Mouse (Mus musculus): Measurements from ENCODE around the gene Clpx. TPM values are rescaled to one million over a fixed set of nuclear protein-coding genes. Genes with fewer than 3 reads are reported as not detected.
"Not testable (repeated sequence)": the region's sequence is repeated elsewhere in the genome, so short reads cannot be mapped to it uniquely, and the experiment has no call there.

Clpx gene
- polyA plus RNA-seq, 1 experiment from 2014 or later: 48.5 TPM

DNA sequence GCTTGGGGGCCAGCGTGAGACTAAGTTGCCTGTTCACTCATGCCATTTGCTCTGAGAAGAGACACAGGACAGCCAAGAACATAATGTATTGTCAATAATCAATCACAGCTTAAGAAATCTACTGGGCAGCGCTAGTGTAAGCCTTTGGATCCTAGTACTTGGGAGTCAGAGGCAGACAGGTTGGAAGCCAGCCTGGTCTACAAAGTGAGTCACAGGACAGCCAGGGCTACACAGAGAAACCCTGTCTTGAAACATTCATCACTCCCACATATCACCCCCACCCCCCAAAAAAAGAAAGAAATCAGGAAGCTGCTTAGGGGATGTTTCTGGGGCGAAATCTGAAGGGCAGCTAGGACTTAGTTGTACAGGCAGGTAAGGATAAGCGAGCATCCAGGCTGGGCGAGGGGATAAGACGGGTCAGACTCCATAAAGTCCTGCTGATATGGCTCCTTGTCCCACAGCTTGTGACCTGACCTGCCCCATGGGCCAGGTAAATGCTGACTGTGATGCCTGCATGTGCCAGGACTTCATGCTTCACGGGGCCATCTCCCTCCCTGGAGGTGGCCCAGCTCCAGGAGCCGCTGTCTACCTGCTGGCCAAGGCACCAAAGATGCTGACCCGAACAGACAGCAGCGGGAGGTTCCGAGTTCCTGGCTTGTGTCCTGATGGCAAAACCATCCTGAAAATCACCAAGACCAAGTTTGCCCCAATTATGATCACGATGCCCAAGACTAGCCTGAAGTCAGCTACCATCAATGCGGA is 20.8 kb upstream of the Clpx start:
- Histone ChIP-seq H3K4me1 (replicated peaks) (0 out of 2 replicates have a peak, but pooled peaks cover 2% of the 10 kb centered on the region), H3K9ac (no peak overlapping the region), H3K27ac (no peak overlapping the region), H3K36me3 (no peaks in the 10 kb centered on the region), H3K4me2 (replicated peaks) (no peak overlapping the region), H3K9me3 (no peaks in the 10 kb centered on the region), H3K27me3 (replicated peaks) (no peaks in the 10 kb centered on the region), H3K4me3 (replicated peaks) (no peak overlapping the region)
- 88% methylated on average over 13 of the region's 13 CpGs for WGBS
- no peak for ATAC-seq

DNA sequence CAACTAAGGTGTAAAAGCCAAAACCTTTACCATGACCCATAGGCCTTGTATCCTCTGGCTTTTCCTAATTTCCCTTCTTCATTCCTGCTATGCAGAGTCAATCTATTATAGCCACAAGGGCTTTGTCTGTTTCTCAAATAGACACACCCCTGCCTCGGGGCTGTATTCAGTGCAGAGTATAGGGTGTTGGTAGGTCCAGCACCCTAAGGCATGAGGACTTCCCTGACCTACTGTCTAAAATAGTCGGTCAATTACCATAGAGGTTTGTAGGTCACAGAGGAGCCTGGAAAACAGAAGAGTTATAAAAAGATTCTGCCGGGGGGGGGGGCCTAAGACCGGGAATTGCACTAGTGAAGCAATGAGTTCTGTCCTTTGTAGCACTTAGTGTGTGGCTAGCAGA is 20.2 kb upstream of the Clpx start:
- H3K4me2 ChIP-seq (replicated peaks): no peak overlapping the region
- H3K4me3 ChIP-seq (replicated peaks): no peak overlapping the region
- H3K9me3 ChIP-seq: no peaks in the 10 kb centered on the region
- ATAC-seq: no peak
- no peaks in the 10 kb centered on the region for H3K4me1 ChIP-seq (replicated peaks)
- H3K27me3 ChIP-seq (replicated peaks): no peaks in the 10 kb centered on the region
- no peak overlapping the region for H3K9ac ChIP-seq
- WGBS: 74% methylated on average over 4 of the region's 4 CpGs
- H3K36me3 ChIP-seq: no peaks in the 10 kb centered on the region
- H3K27ac ChIP-seq: no peak overlapping the region

DNA sequence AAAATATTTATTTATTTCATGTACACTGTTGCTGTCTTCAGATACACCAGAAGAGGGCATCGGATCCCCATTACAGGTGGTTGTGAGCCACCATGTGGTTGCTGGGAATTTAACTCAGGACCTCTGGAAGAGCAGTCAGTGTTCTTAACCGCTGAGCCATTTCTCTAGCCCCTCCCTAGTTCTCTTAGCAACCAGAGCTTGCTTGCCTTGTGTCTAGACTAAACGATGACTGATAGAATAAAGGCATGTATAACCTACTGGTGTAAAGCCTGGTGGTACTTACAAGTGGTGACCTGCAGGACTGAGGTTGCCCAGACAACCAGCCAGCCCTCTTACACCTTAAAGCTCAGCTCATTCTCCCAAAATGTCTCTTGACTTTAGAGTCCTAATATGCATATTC is 19.2 kb upstream of the Clpx start:
- not testable (repeated sequence) for ATAC-seq; H3K4me1 ChIP-seq (replicated peaks); H3K4me2 ChIP-seq (replicated peaks); H3K36me3 ChIP-seq; H3K27ac ChIP-seq; H3K9me3 ChIP-seq; H3K27me3 ChIP-seq (replicated peaks); H3K4me3 ChIP-seq (replicated peaks); H3K9ac ChIP-seq
- WGBS: 69% methylated on average over 3 of the region's 3 CpGs

DNA sequence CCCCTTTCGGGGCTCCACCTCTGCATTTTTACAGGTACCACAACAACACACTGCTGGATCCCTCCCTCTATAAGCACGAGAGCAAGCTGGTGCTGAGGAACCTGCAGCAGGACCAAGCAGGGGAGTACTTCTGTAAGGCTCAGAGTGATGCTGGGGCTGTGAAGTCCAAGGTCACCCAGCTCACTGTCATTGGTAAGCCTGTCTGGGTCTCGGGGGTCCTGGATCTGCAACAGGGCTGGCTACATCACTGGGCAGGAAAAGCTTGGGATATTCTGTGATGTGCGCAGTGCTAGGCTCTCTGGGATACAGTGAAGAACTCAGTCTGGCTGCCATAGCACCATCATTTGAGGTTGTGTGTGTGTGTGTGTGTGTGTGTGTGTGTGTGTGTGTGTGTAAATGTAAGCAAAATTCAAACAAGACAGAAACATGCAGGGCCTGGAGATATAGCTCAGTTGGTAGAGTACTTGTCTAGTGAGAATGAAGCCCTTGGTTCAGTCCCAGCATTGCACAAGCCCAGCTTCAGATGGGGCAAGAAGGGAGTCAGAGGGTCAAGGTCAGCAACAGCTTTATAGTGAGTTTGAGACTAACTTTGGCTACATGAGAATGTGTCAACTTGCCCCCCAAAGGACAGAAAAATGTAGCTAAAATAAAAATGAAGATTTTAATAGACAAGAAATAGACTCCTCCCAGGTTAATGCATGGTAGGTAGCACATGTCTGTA is 18.1 kb upstream of the Clpx start:
- no peaks in the 10 kb centered on the region for H3K4me1 ChIP-seq (replicated peaks)
- H3K36me3 ChIP-seq: no peaks in the 10 kb centered on the region
- H3K27me3 ChIP-seq (replicated peaks): no peaks in the 10 kb centered on the region
- no peak overlapping the region for H3K4me2 ChIP-seq (replicated peaks)
- no peak overlapping the region for H3K4me3 ChIP-seq (replicated peaks)
- ATAC-seq: no peak
- no peak overlapping the region for H3K27ac ChIP-seq
- H3K9me3 ChIP-seq: no peaks in the 10 kb centered on the region
- 75% methylated on average over 4 of the region's 4 CpGs for WGBS
- H3K9ac ChIP-seq: no peak overlapping the region

DNA sequence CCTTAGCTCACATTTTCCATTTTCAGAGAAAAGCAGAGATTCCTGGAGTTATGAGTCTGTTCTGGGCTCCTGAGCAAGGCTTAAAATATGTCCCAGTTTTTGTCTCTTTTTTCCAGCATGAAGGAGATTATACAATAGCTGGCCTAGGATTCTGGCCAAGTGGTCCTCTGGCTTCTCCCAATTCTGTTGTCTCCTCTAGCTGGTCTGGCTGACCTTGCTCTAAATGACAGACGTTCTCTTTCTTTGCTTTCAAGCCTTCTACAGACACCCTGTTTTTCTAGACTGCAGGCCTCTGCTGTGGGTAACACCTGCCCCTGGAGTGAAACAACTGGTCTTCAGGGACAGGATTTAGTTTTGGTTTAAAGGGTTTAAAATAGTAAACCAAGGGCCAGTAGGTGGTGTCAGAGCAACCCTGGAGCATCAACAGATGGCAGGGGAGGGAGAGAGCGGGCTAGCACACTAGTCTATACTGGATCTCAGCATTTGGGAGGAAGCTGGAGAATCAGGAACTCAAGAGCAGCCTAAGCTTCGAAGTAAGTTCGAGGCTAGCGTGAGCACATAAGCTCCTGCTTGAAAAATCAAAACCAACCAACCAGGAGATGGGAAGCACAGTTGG is 12.4 kb upstream of the Clpx start:
- Histone ChIP-seq H3K27ac (no peak overlapping the region), H3K4me2 (replicated peaks) (no peak overlapping the region), H3K4me1 (replicated peaks) (no peaks in the 10 kb centered on the region), H3K4me3 (replicated peaks) (no peak overlapping the region), H3K27me3 (replicated peaks) (no peaks in the 10 kb centered on the region), H3K36me3 (no peaks in the 10 kb centered on the region), H3K9me3 (no peaks in the 10 kb centered on the region), H3K9ac (no peak overlapping the region)
- WGBS: 73% methylated on average over 5 of the region's 5 CpGs
- no peak for ATAC-seq

DNA sequence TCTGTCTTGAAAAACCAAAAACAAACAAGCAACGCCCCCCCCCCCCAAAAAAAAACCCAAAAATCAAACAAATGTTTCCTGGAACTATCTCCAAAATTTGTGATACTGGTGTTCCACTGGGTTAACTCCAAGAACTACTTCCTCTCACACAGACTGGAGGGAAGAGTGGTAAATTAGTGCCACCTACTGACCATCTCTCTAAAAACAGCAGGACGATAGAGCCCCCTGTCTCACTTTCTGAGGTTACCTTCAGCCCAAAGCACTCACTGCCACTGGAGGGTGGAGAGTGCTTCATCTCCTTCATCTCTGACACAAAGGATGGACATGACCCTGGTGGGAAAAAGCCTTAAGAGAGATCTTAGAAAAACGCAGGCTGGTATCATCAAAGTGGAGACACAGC is 10.8 kb upstream of the Clpx start:
- Histone ChIP-seq H3K27me3 (replicated peaks) (no peaks in the 10 kb centered on the region), H3K4me1 (replicated peaks) (no peaks in the 10 kb centered on the region), H3K9ac (no peak overlapping the region), H3K4me3 (replicated peaks) (no peak overlapping the region), H3K9me3 (no peaks in the 10 kb centered on the region), H3K4me2 (replicated peaks) (no peak overlapping the region), H3K36me3 (no peaks in the 10 kb centered on the region), H3K27ac (no peak overlapping the region)
- WGBS: 2% methylated on average over 3 of the region's 3 CpGs
- ATAC-seq: peak; percentile 66; the same call in 1 of the 2 replicates

DNA sequence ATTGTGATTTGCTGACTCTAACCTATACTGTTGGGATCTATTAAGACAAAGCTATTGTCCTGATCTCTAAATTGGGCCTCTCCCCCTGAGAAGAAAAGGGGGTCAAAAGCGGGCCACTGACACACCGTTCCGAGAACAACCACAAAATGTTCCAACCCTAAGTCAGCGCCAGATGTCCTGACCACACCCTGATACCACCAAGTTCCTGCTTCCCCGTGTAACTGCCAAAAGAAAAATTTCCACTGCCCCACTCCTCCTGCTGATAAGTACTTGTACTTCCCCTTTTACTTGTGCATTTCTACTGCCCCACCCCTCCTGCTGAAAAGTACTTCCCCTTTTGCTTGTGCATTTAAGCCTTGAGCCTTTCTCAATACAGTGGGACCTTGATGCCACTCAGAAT is 5.8 kb upstream of the Clpx start:
- not testable (repeated sequence) for ATAC-seq; H3K27me3 ChIP-seq (replicated peaks); H3K27ac ChIP-seq; H3K36me3 ChIP-seq; H3K4me2 ChIP-seq (replicated peaks); H3K4me3 ChIP-seq (replicated peaks); H3K9ac ChIP-seq; H3K9me3 ChIP-seq; H3K4me1 ChIP-seq (replicated peaks)
- WGBS: 88% methylated on average over 5 of the region's 5 CpGs

DNA sequence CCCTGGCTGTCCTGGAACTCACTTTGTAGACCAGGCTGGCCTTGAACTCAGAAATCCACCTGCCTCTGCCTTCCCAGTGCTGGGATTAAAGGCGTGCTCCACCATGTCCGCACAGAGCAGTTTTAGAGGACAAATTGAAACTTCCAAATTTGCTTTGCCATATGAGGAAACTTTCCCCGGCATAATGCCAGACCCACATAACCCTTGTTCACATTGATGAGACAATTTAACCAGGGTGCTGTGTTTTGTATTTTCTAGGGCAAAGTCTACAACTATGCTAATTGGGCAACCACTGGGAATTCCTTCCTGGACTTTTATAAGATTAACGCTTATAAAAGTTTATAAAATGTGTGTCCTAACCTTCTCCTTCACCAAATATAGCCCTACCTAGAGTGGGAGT is 4.1 kb upstream of the Clpx start:
- H3K36me3 ChIP-seq: no peaks in the 10 kb centered on the region
- WGBS: 94% methylated on average over 4 of the region's 4 CpGs
- H3K4me3 ChIP-seq (replicated peaks): no peak overlapping the region
- no peak for ATAC-seq
- H3K9me3 ChIP-seq: no peaks in the 10 kb centered on the region
- H3K9ac ChIP-seq: no peak overlapping the region
- peaks cover 6% of the 10 kb centered on the region; the same call in 1 of the 2 replicates for H3K4me1 ChIP-seq (replicated peaks)
- no peak overlapping the region for H3K4me2 ChIP-seq (replicated peaks)
- no peaks in the 10 kb centered on the region for H3K27me3 ChIP-seq (replicated peaks)
- H3K27ac ChIP-seq: no peak overlapping the region

DNA sequence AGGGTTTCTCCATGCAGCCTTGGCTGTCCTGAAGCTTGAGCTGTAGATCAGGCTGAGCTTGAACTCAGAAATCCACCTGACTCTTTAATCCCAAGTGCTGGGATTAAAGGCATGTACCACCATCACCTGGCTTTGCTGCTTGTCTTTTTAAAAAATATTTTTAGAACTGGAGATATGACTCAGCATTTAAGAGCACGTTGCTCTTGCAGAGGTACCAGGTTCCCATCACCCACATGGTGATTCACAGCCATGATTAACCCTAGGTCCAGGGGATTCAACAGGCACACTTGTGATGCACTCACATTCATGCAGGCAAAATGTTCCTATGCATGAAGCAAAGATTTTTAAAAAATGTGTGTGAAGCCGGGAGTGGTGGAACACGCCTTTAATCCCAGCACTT is 1.6 kb upstream of the Clpx start:
- no peaks in the 10 kb centered on the region for H3K27me3 ChIP-seq (replicated peaks)
- H3K36me3 ChIP-seq: no peaks in the 10 kb centered on the region
- ATAC-seq: no peak
- H3K4me2 ChIP-seq (replicated peaks): 0 out of 2 replicates have a peak overlapping the region, but pooled peaks have one; percentile 57
- H3K4me1 ChIP-seq (replicated peaks): peaks cover 8% of the 10 kb centered on the region
- no peak overlapping the region for H3K9ac ChIP-seq
- H3K27ac ChIP-seq: no peak overlapping the region
- no peaks in the 10 kb centered on the region for H3K9me3 ChIP-seq
- WGBS: 93% methylated on average over 3 of the region's 3 CpGs
- no peak overlapping the region for H3K4me3 ChIP-seq (replicated peaks)

DNA sequence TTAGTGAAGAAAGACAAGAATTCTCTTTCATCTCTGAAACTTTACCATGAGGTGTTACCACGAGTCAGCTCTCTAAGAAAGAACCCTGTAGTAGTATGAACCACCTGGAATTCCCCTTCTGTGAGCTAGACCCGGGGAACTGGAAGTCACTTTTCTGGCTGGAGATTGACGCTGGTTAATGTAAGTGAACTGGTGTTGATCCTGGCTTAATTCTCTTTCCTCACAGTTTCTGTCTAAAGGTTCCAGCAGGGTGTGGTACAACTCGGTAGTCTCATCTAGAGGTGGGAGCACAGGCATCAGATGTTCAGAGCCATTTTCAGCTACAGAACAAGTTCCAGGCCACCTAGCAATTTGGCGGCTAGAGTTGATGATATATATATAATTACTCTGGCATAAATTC is 941 bp upstream of the Clpx start:
- H3K4me1 ChIP-seq (replicated peaks): peaks cover 8% of the 10 kb centered on the region
- 18% methylated on average over 5 of the region's 5 CpGs for WGBS
- H3K27ac ChIP-seq: peak overlapping the region; percentile 49
- peak overlapping the region; percentile 57 for H3K4me2 ChIP-seq (replicated peaks)
- peak overlapping the region; percentile 70 for H3K9ac ChIP-seq
- no peak for ATAC-seq
- H3K36me3 ChIP-seq: no peaks in the 10 kb centered on the region
- H3K4me3 ChIP-seq (replicated peaks): peak overlapping the region; percentile 92
- no peaks in the 10 kb centered on the region for H3K27me3 ChIP-seq (replicated peaks)
- H3K9me3 ChIP-seq: no peaks in the 10 kb centered on the region

DNA sequence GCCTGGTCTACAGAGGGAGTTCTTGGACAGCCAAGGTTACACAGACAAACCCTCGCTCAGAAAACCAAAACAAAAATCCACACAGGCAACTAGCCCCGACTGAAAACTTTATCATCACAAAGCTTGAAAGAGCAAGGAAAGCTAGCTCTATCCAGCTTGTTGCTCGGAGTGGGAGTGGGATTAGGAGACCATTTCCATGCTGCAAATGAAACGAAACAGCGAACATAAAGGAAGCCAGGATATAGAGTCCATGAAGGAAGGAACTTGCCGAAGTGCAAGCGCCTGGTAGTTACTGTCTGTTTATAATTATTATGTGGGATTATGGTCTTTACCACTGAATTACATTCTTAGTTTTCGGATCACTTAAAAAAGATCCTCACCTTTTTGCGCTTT is 484 bp upstream of the Clpx start:
- peak overlapping the region; percentile 49 for H3K27ac ChIP-seq
- H3K4me3 ChIP-seq (replicated peaks): peak overlapping the region; percentile 92
- WGBS: under 1% methylated on average over 9 of the region's 9 CpGs
- H3K9ac ChIP-seq: peak overlapping the region; percentile 70
- ATAC-seq: peak; percentile 34
- H3K4me1 ChIP-seq (replicated peaks): peaks cover 8% of the 10 kb centered on the region
- H3K27me3 ChIP-seq (replicated peaks): no peaks in the 10 kb centered on the region
- no peaks in the 10 kb centered on the region for H3K9me3 ChIP-seq
- H3K4me2 ChIP-seq (replicated peaks): peak overlapping the region; percentile 57
- no peaks in the 10 kb centered on the region for H3K36me3 ChIP-seq

DNA sequence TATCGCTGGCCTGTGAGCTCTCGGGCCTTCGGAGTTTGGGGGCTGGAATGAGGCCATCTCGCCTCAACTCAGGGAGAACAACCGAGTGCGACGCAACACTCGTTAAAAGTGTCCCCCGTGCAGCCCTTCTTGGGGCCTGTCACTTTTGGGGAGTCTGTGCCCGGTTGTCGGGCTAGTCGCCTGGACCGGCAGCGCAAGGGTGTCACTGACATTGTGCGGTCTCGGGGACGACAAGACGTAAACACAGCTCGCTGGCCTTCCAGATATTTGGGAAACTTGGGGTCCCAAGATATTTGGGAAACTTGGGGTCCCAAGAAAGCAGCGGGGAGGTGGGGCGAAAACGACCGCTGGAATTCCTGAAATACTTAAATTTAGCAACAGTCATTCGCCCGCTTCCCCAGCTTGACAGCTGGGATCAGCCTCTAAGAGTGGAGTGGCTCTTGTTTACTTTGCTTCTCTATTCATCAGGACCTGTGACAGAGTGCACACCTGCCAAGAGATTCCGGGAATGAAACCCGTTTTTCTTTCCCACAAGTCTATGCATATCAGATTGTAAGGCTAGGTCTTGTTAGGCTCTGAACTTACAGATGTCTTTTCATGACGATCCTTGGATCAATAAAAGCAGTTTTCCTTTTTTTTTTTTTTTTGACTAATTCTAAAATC is 787 bp downstream of the Clpx start:
- H3K36me3 ChIP-seq: no peaks in the 10 kb centered on the region
- H3K4me3 ChIP-seq (replicated peaks): peak overlapping the region; percentile 92
- H3K4me1 ChIP-seq (replicated peaks): peaks cover 8% of the 10 kb centered on the region
- H3K9me3 ChIP-seq: no peaks in the 10 kb centered on the region
- peak; percentile 36; the same call in 1 of the 2 replicates for ATAC-seq
- peak overlapping the region; percentile 95 for H3K9ac ChIP-seq
- under 1% methylated on average over 28 of the region's 28 CpGs for WGBS
- peak overlapping the region; percentile 85; the same call in 1 of the 2 replicates for H3K27ac ChIP-seq
- no peaks in the 10 kb centered on the region for H3K27me3 ChIP-seq (replicated peaks)
- peak overlapping the region; percentile 85 for H3K4me2 ChIP-seq (replicated peaks)

All from intestine, embryonic 15.5 days (tissue).